Mouse (Mus musculus): ENCODE measurements at regions not wholly inside any gene's neighbourhood (a gene's known extent, or its start where the extent isn't known, plus 50 kb on each side); places are given as distances from the start of the nearest gene placed in this dataset.

DNA sequence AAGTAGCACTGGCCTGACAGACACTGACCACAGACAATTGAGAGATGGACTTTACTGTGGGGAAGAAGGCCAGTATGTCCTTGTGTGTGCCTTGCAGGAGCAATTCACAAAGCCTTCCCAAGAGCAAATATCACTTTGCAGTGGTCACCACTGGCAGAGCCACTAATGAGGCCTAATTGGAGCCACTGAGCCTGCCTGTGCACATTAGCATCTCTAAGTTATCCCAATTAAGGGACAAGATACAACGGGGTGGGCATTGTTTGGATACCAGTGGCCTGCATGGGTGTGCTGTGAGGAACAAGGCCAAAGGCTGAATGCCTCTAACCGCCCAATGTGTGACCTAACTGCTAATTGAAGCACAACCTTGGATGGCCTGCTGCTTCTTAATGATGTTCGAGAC lies 433.4 kb upstream of the Ptbp2 start:
- no peaks in the 10 kb centered on the region for H3K36me3 ChIP-seq (ENCODE audit: control insufficient read depth, insufficient read depth, low read length)
- no peak overlapping the region for H3K27ac ChIP-seq (ENCODE audit: low read depth, low read length)
- H3K27me3 ChIP-seq (ENCODE audit: control insufficient read depth, insufficient read depth, low read length), result no peaks in the 10 kb centered on the region
- H3K4me1 ChIP-seq (ENCODE audit: control insufficient read depth, insufficient read depth, low read length), result 0 out of 2 replicates have a peak, but pooled peaks cover 2% of the 10 kb centered on the region
- WGBS, result 29% methylated on average over 3 of the region's 3 CpGs
- no peak overlapping the region for H3K9ac ChIP-seq (ENCODE audit: low read depth, low read length)
- no peak overlapping the region for H3K4me2 ChIP-seq (replicated peaks; ENCODE audit: low read depth, low read length)
- H3K4me3 ChIP-seq (ENCODE audit: low read length), result no peak overlapping the region
- no peaks in the 10 kb centered on the region for H3K9me3 ChIP-seq (ENCODE audit: control insufficient read depth, low read length)
- ATAC-seq (ENCODE audit: low FRiP score, low TSS enrichment), result no peak

GRCm38 (mm10) chr3:120214616-120215250 lies 430.5 kb upstream of the Ptbp2 start:
- no peaks in the 10 kb centered on the region for H3K9me3 ChIP-seq (ENCODE audit: control insufficient read depth, low read length)
- H3K4me1 ChIP-seq (ENCODE audit: control insufficient read depth, insufficient read depth, low read length), result 0 out of 2 replicates have a peak, but pooled peaks cover 2% of the 10 kb centered on the region
- no peak overlapping the region for H3K4me2 ChIP-seq (replicated peaks; ENCODE audit: low read depth, low read length)
- no peak for ATAC-seq (ENCODE audit: low FRiP score, low TSS enrichment)
- H3K4me3 ChIP-seq (ENCODE audit: low read length), result no peak overlapping the region
- no peaks in the 10 kb centered on the region for H3K27me3 ChIP-seq (ENCODE audit: control insufficient read depth, insufficient read depth, low read length)
- H3K27ac ChIP-seq (ENCODE audit: low read depth, low read length), result no peak overlapping the region
- H3K9ac ChIP-seq (ENCODE audit: low read depth, low read length), result no peak overlapping the region
- no peaks in the 10 kb centered on the region for H3K36me3 ChIP-seq (ENCODE audit: control insufficient read depth, insufficient read depth, low read length)
- 88% methylated on average over 12 of the region's 12 CpGs for WGBS

GRCm38 (mm10) chr3:120199403-120199802 lies 415.1 kb upstream of the Ptbp2 start:
- no peak overlapping the region for H3K27ac ChIP-seq (ENCODE audit: low read depth, low read length)
- ATAC-seq (ENCODE audit: low FRiP score, low TSS enrichment), result no peak
- H3K4me1 ChIP-seq (ENCODE audit: control insufficient read depth, insufficient read depth, low read length), result no peaks in the 10 kb centered on the region
- WGBS, result 98% methylated on average over 2 of the region's 2 CpGs
- no peak overlapping the region for H3K4me2 ChIP-seq (replicated peaks; ENCODE audit: low read depth, low read length)
- no peaks in the 10 kb centered on the region for H3K36me3 ChIP-seq (ENCODE audit: control insufficient read depth, insufficient read depth, low read length)
- H3K4me3 ChIP-seq (ENCODE audit: low read length), result no peak overlapping the region
- H3K9ac ChIP-seq (ENCODE audit: low read depth, low read length), result no peak overlapping the region
- no peaks in the 10 kb centered on the region for H3K9me3 ChIP-seq (ENCODE audit: control insufficient read depth, low read length)
- H3K27me3 ChIP-seq (ENCODE audit: control insufficient read depth, insufficient read depth, low read length), result no peaks in the 10 kb centered on the region

- Histone ChIP-seq H3K4me2 (replicated peaks; ENCODE audit: low read depth, low read length) (no peak overlapping the region), H3K27me3 (ENCODE audit: control insufficient read depth, insufficient read depth, low read length) (no peaks in the 10 kb centered on the region), H3K9me3 (ENCODE audit: control insufficient read depth, low read length) (no peaks in the 10 kb centered on the region), H3K9ac (ENCODE audit: low read depth, low read length) (no peak overlapping the region), H3K4me3 (ENCODE audit: low read length) (no peak overlapping the region), H3K4me1 (ENCODE audit: control insufficient read depth, insufficient read depth, low read length) (no peaks in the 10 kb centered on the region), H3K27ac (ENCODE audit: low read depth, low read length) (no peak overlapping the region), H3K36me3 (ENCODE audit: control insufficient read depth, insufficient read depth, low read length) (no peaks in the 10 kb centered on the region)
- no peak for ATAC-seq (ENCODE audit: low FRiP score, low TSS enrichment)
- WGBS, result 69% methylated on average over 3 of the region's 3 CpGs
These were observed 410.2 kb upstream of the Ptbp2 start for GRCm38 (mm10) chr3:120194501-120194900.

DNA sequence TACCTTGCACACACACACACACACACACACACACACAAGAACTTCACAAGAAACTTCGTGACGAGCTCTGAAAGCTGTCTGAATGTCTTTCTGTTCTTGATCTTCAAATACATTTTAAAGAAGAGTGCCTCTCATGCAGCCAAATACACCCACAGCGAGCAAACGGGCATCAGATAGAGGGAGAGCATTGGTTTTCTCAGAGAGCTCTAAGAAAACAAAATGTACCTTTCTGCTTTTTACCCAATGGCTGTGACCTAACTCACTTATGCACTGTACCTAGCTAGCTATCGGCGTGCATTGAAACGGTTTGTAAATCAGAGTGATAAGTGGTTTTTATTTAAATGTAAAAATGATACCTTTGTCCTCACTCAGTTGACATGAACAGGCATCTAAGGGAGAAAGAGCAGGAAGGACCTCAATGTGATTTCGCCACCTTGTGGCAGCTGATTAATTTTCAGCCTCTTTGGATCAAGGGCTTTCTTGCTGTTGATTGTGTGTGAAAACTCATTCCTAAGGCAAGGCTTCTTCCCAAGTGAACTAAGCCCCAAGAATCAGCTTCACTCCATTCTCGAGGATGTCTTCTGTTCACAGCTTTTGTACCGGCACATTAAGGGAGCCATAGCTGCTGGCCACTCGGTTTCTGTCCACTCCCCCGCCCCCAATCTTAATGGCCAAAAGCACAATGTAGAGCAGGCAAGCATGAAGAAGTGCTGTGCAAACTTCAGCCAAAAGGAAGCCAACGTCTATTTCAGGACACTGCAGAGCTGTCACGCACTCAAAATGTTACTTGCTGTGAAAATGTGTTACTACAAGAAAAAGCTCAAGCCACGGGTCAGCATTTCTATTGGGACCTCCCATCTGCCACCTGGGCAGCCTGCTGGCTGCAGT lies 408.4 kb upstream of the Ptbp2 start:
- Histone ChIP-seq H3K4me2 (replicated peaks; ENCODE audit: low read depth, low read length) (0 out of 2 replicates have a peak overlapping the region, but pooled peaks have one; percentile 23), H3K27me3 (ENCODE audit: control insufficient read depth, insufficient read depth, low read length) (no peaks in the 10 kb centered on the region), H3K36me3 (ENCODE audit: control insufficient read depth, insufficient read depth, low read length) (no peaks in the 10 kb centered on the region), H3K4me3 (ENCODE audit: low read length) (no peak overlapping the region), H3K9ac (ENCODE audit: low read depth, low read length) (no peak overlapping the region), H3K27ac (ENCODE audit: low read depth, low read length) (no peak overlapping the region), H3K9me3 (ENCODE audit: control insufficient read depth, low read length) (no peaks in the 10 kb centered on the region), H3K4me1 (ENCODE audit: control insufficient read depth, insufficient read depth, low read length) (no peaks in the 10 kb centered on the region)
- peak; percentile 73; the same call in 1 of the 2 replicates for ATAC-seq (ENCODE audit: low FRiP score, low TSS enrichment)
- 35% methylated on average over 15 of the region's 15 CpGs for WGBS

DNA sequence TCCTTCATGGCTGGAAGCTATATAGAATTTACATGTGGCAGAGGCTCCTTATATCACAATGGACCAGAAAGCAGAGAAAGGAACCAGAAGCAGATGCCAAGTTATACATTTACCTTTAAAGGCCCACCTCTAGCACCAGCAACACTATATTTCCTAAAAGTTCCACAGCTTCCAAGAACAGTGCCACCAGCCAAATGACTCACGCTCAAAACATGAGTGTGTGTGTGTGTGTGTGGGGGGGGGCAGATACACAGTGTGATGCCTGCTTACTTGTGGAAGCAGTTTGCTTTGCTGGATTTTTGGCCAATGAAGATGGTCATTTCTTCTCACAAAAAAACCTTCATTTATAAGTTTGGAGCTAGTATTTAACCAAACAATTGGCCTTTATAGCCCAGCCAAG lies 405.3 kb upstream of the Ptbp2 start:
- no peaks in the 10 kb centered on the region for H3K27me3 ChIP-seq (ENCODE audit: control insufficient read depth, insufficient read depth, low read length)
- no peaks in the 10 kb centered on the region for H3K36me3 ChIP-seq (ENCODE audit: control insufficient read depth, insufficient read depth, low read length)
- ATAC-seq (ENCODE audit: low FRiP score, low TSS enrichment), result no peak
- no peak overlapping the region for H3K9ac ChIP-seq (ENCODE audit: low read depth, low read length)
- WGBS, result 96% methylated on average over 1 of the region's 1 CpGs
- H3K4me1 ChIP-seq (ENCODE audit: control insufficient read depth, insufficient read depth, low read length), result no peaks in the 10 kb centered on the region
- H3K4me3 ChIP-seq (ENCODE audit: low read length), result no peak overlapping the region
- H3K9me3 ChIP-seq (ENCODE audit: control insufficient read depth, low read length), result no peaks in the 10 kb centered on the region
- H3K4me2 ChIP-seq (replicated peaks; ENCODE audit: low read depth, low read length), result no peak overlapping the region
- H3K27ac ChIP-seq (ENCODE audit: low read depth, low read length), result no peak overlapping the region

DNA sequence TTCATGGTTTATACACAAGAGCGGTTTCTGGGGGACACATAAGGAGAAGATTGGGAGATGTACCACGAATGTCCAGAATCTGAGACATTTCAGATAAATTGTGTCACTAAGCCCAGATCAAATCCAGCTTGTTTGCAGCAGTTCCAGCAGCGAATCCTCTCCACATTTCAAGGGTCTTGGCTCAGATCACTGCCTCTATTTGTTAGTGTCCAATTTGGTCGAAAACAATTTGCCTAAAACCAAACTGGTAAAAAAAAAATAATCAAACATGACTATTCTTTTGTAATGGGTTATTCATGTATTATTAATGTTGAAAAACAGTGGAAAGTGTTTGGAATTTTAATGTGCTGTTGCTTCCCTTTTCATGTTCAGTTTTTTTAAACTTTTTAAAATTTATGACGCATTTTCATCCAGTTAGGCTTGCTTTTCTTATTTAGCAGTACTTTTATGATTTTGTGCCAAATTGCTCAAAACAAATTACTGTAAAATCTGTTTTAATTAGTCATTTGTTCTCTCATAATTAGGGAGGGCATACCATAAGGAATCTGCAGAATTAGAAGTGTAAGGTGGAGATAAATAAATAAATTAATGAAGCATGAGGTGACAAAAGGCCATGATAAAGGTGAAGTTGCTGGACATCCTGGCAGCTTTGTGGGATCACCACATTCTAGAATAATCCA lies 396.8 kb upstream of the Ptbp2 start:
- H3K36me3 ChIP-seq (ENCODE audit: control insufficient read depth, insufficient read depth, low read length), result no peaks in the 10 kb centered on the region
- H3K9ac ChIP-seq (ENCODE audit: low read depth, low read length), result no peak overlapping the region
- H3K27me3 ChIP-seq (ENCODE audit: control insufficient read depth, insufficient read depth, low read length), result no peaks in the 10 kb centered on the region
- H3K9me3 ChIP-seq (ENCODE audit: control insufficient read depth, low read length), result no peaks in the 10 kb centered on the region
- WGBS, result 87% methylated on average over 5 of the region's 5 CpGs
- no peak overlapping the region for H3K4me2 ChIP-seq (replicated peaks; ENCODE audit: low read depth, low read length)
- ATAC-seq (ENCODE audit: low FRiP score, low TSS enrichment), result no peak
- no peak overlapping the region for H3K27ac ChIP-seq (ENCODE audit: low read depth, low read length)
- H3K4me3 ChIP-seq (ENCODE audit: low read length), result no peak overlapping the region
- no peaks in the 10 kb centered on the region for H3K4me1 ChIP-seq (ENCODE audit: control insufficient read depth, insufficient read depth, low read length)

DNA sequence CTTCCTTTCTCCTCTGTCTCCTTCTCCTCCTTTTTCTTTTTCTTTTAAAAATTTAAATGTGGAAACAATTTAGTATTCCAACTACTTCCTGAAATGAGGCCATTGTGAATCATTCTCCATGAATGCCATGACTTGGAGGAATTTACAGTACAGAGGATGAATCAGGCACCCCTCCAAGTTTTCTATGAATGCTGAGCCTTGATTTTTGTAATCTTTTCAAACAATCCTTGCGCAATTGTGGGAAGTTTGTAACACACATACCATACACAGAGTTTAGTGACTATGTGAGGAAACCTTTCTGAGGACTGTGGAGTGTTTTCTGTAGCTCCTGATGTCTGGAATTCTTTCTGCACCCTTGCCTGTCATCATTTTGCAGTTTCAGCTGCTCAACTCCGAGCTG lies 391.4 kb upstream of the Ptbp2 start:
- H3K27ac ChIP-seq (ENCODE audit: low read depth, low read length), result no peak overlapping the region
- no peak overlapping the region for H3K4me2 ChIP-seq (replicated peaks; ENCODE audit: low read depth, low read length)
- no peak overlapping the region for H3K9ac ChIP-seq (ENCODE audit: low read depth, low read length)
- H3K27me3 ChIP-seq (ENCODE audit: control insufficient read depth, insufficient read depth, low read length), result no peaks in the 10 kb centered on the region
- H3K36me3 ChIP-seq (ENCODE audit: control insufficient read depth, insufficient read depth, low read length), result no peaks in the 10 kb centered on the region
- 68% methylated on average over 2 of the region's 2 CpGs for WGBS
- no peaks in the 10 kb centered on the region for H3K9me3 ChIP-seq (ENCODE audit: control insufficient read depth, low read length)
- no peak for ATAC-seq (ENCODE audit: low FRiP score, low TSS enrichment)
- H3K4me1 ChIP-seq (ENCODE audit: control insufficient read depth, insufficient read depth, low read length), result no peaks in the 10 kb centered on the region
- H3K4me3 ChIP-seq (ENCODE audit: low read length), result no peak overlapping the region
